Mouse (Mus musculus) thymus, postnatal 0 days (tissue): ENCODE results near the gene Kcnk13. TPM values are rescaled to one million over a fixed set of nuclear protein-coding genes. Genes with fewer than 3 reads are reported as not detected.

Experiments used
- DNase-seq: peaks from one replicate; pipeline ENCODE4 v3.0.0-alpha.2; 2015; ENCODE audit warnings: low spot score
- polyA plus RNA-seq: library from polyadenylated mRNA; unstranded; fragments of >200 nt; fragmentation: Nextera tagmentation; extraction: Ambion mirVana; gene quantifications from 2 replicates; pipeline ENCODE4 v1.2.1, GENCODE M21; 2015

Gene Kcnk13
- polyA plus RNA-seq = 0.35 and 0.62 TPM in 2 replicates

GRCm38 (mm10) chr12:99964301-99965202, at the start of gene Kcnk13:
TSS of gene Kcnk13 (plus strand) at chr12:99964499.
- peak; percentile 73 for DNase-seq

- no peak for DNase-seq
These were observed 46.4 kb upstream of the Kcnk13 start for GRCm38 (mm10) chr12:99917800-99918427.

GRCm38 (mm10) chr12:99919636-99920035, 44.7 kb upstream of the Kcnk13 start:
- DNase-seq = no peak

- DNase-seq = peak; percentile 25
These were observed 43.3 kb upstream of the Kcnk13 start for GRCm38 (mm10) chr12:99921045-99921444.

GRCm38 (mm10) chr12:99923131-99923606, 41.1 kb upstream of the Kcnk13 start:
- no peak for DNase-seq

- no peak for DNase-seq
These were observed 40.6 kb upstream of the Kcnk13 start for GRCm38 (mm10) chr12:99923703-99924102.

GRCm38 (mm10) chr12:99928311-99928710, 36.0 kb upstream of the Kcnk13 start:
- no peak for DNase-seq

GRCm38 (mm10) chr12:99929160-99929559, 35.1 kb upstream of the Kcnk13 start:
- DNase-seq = no peak

GRCm38 (mm10) chr12:99932245-99932644, 32.1 kb upstream of the Kcnk13 start:
- DNase-seq = no peak

- DNase-seq = no peak
These were observed 30.7 kb upstream of the Kcnk13 start for GRCm38 (mm10) chr12:99933630-99934029.

GRCm38 (mm10) chr12:99935403-99935802, 28.9 kb upstream of the Kcnk13 start:
- no peak for DNase-seq

- no peak for DNase-seq
These were observed 25.8 kb upstream of the Kcnk13 start for GRCm38 (mm10) chr12:99938476-99938875.

- no peak for DNase-seq
These were observed 25.1 kb upstream of the Kcnk13 start for GRCm38 (mm10) chr12:99939179-99939578.

GRCm38 (mm10) chr12:99940704-99941103, 23.6 kb upstream of the Kcnk13 start:
- no peak for DNase-seq

- DNase-seq = no peak
These were observed 21.9 kb upstream of the Kcnk13 start for GRCm38 (mm10) chr12:99942441-99942840.

- DNase-seq = no peak
These were observed 11.4 kb upstream of the Kcnk13 start for GRCm38 (mm10) chr12:99952928-99953327.

GRCm38 (mm10) chr12:99956411-99956810, 7.9 kb upstream of the Kcnk13 start:
- no peak for DNase-seq

GRCm38 (mm10) chr12:99958068-99959060, 5.9 kb upstream of the Kcnk13 start:
- DNase-seq = no peak

- no peak for DNase-seq
These were observed 5.0 kb upstream of the Kcnk13 start for GRCm38 (mm10) chr12:99959291-99959690.

GRCm38 (mm10) chr12:99959930-99960329, 4.4 kb upstream of the Kcnk13 start:
- no peak for DNase-seq

- DNase-seq = no peak
These were observed 3.6 kb upstream of the Kcnk13 start for GRCm38 (mm10) chr12:99960675-99961074.
